Mouse (Mus musculus) midbrain, embryonic 14.5 days (tissue): ENCODE measurements around the gene Tcf7. TPM values are rescaled to one million over a fixed set of nuclear protein-coding genes. Genes with fewer than 3 reads are reported as not detected.

Experiments used
- ATAC-seq: fragments of 200-750 bp; cut with Nextera tagmentation; 2 replicates; pipeline ENCODE4 v1.8.0; 2017; ENCODE audit warnings: moderate number of reproducible peaks, moderate library complexity; ENCODE audit not compliant: low FRiP score, low TSS enrichment
- DNase-seq: peaks from one replicate; pipeline ENCODE4 v3.0.0-alpha.2; 2015
- H3K27ac ChIP-seq: fragments of 300-500 bp; sonication (generic); replicated peaks from 2 replicates; pipeline ENCODE4 v1.5.1; 2014; ENCODE audit warnings: mild to moderate bottlenecking, low read depth, low read length, moderate library complexity
- H3K27me3 ChIP-seq: fragments of 300-500 bp; sonication (generic); 2 replicates; pipeline ENCODE4 v1.6.1; 2014; ENCODE audit warnings: low read length, control low read depth, mixed read lengths; ENCODE audit not compliant: control insufficient read depth, insufficient read depth
- H3K36me3 ChIP-seq: fragments of 300-500 bp; sonication (generic); 2 replicates; pipeline ENCODE4 v1.6.1; 2014; ENCODE audit warnings: low read length, control low read depth; ENCODE audit not compliant: control insufficient read depth, insufficient read depth
- H3K4me1 ChIP-seq: fragments of 300-500 bp; sonication (generic); 2 replicates; pipeline ENCODE4 v1.6.1; 2014; ENCODE audit warnings: mild to moderate bottlenecking, antibody characterized with exemption, low read length, control low read depth; ENCODE audit not compliant: control insufficient read depth, insufficient read depth
- H3K4me2 ChIP-seq: fragments of 300-500 bp; sonication (generic); 2 replicates; pipeline ENCODE4 v1.6.1; 2014; ENCODE audit warnings: mild to moderate bottlenecking, low read length, moderate library complexity
- H3K4me3 ChIP-seq: fragments of 300-500 bp; sonication (generic); replicated peaks from 2 replicates; pipeline ENCODE4 v1.5.1; 2014; ENCODE audit warnings: low read depth, low read length
- H3K9ac ChIP-seq: fragments of 300-500 bp; sonication (generic); replicated peaks from 2 replicates; pipeline ENCODE4 v1.6.1; 2014; ENCODE audit warnings: mild to moderate bottlenecking, low read length, moderate library complexity
- H3K9me3 ChIP-seq: fragments of 300-500 bp; sonication (generic); 2 replicates; pipeline ENCODE4 v1.6.1; 2016; ENCODE audit warnings: low read length, control low read depth, mixed read lengths; ENCODE audit not compliant: control insufficient read depth
- WGBS: fragments of 180-500 bp; shearing (Covaris S2); extraction: QIAGEN DNeasy Blood & Tissue Kit; methylation state at CpG from one replicate; pipeline ENCODE4 v1.1.7; 2014; 5-methylcytosine and 5-hydroxymethylcytosine counted together
- polyA plus RNA-seq: library from polyadenylated mRNA; unstranded; fragments of >200 nt; fragmentation: Nextera tagmentation; extraction: Ambion mirVana; gene quantifications from 2 replicates; pipeline ENCODE4 v1.2.1, GENCODE M21; 2014

Gene Tcf7
- polyA plus RNA-seq, 1 experiment from 2014 or later, result 5.8 TPM

DNA sequence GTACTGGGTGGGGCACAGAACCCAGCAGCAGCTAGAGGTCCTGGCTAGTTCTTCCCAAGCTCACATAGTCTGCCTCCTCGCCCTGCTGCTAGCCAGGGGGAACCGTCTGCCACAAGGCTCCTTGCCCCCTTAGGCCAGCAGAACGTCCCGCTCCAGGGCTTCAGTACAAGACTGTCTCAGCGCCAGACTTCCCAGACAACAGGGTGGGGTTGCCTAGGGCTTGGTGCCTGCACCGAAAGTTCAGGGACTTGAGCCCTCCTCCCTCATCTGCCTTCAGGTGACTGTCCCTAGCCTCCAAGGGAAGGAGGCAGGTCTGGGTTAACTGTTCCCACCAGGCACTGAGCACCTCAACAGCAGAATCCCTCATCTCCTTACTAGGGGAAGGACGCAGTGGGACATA is 17.9 kb downstream of the Tcf7 start:
- no peak overlapping the region for H3K4me2 ChIP-seq
- ATAC-seq (no peak), DNase-seq (no peak)
- no peaks in the 10 kb centered on the region for H3K27me3 ChIP-seq
- no peak overlapping the region for H3K4me3 ChIP-seq
- no peaks in the 10 kb centered on the region for H3K9me3 ChIP-seq
- H3K9ac ChIP-seq, result no peak overlapping the region
- no peaks in the 10 kb centered on the region for H3K36me3 ChIP-seq
- no peaks in the 10 kb centered on the region for H3K4me1 ChIP-seq
- no peak overlapping the region for H3K27ac ChIP-seq
- WGBS, result 84% methylated on average over 7 of the region's 7 CpGs

DNA sequence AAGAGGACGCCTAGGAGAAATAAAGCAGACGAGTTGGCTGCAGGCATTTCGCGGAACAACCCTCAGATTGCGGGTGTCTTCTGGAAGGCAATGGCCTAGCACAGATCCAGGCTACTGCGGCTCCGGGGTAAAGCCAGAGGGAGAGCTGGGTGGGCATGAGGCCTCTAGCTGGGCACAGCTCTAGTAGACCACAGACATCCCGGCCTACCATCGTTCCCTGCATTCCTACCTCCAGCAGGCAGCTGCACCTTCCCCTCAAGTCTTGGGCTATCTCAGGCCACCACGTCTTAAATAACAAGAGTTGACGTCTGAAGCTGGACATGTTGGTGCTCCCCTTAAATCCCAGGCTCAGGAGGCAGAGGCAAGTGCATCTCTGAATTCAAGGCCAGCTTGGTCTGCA is 20.5 kb downstream of the Tcf7 start:
- Histone ChIP-seq H3K9ac (no peak overlapping the region), H3K4me1 (no peaks in the 10 kb centered on the region), H3K36me3 (no peaks in the 10 kb centered on the region), H3K27me3 (no peaks in the 10 kb centered on the region), H3K9me3 (no peaks in the 10 kb centered on the region), H3K27ac (no peak overlapping the region), H3K4me2 (no peak overlapping the region), H3K4me3 (no peak overlapping the region)
- WGBS, result 92% methylated on average over 11 of the region's 11 CpGs
- no peak for ATAC-seq
- no peak for DNase-seq

DNA sequence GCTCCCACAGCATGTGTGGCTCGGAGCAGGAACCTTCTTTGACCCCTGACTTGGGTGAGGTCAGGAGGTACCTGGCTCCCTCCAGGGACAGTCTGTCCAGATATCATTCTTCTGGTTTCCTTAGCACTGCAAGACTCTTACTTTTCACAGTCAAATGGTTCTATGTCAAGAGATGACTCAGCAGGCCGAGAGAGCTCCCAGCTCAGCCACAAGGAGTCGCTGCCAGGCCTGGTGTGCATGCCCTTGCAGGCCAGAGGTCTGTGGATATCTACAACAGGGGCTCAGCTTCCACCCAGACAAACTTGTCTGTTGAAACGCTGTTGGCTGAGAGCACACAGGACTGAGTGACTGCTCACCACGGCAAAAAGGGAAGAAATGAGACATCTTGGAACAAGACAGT is 20.9 kb downstream of the Tcf7 start:
- 63% methylated on average over 5 of the region's 5 CpGs for WGBS

DNA sequence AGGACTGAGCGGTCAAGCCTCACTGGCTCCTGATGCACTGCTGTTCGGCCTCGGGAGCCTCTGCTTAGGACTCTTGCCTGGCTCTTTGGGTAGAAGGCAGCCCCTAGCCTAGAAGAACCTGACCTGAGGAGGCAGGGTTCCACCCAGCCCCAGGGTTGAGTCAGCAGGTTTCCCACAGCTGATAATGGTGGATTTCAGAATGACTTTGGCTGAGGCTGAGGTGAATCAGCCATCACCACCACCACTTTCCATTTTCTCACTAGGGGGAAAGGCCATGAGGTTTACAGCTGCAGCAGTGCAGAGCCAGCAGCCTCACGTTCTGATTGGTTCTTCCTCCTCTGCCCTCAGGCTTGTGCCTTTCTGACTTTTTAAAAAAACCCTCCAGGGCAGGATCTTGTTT is 21.9 kb downstream of the Tcf7 start:
- ATAC-seq (no peak), DNase-seq (no peak)
- Histone ChIP-seq H3K4me1 (no peaks in the 10 kb centered on the region), H3K9ac (no peak overlapping the region), H3K4me3 (no peak overlapping the region), H3K36me3 (no peaks in the 10 kb centered on the region), H3K4me2 (no peak overlapping the region), H3K27ac (no peak overlapping the region), H3K9me3 (no peaks in the 10 kb centered on the region), H3K27me3 (no peaks in the 10 kb centered on the region)
- WGBS, result 55% methylated on average over 4 of the region's 4 CpGs

More for the DNA sequence above, 20.9 kb downstream of the Tcf7 start:
- Histone ChIP-seq H3K9me3 (no peaks in the 10 kb centered on the region), H3K4me1 (no peaks in the 10 kb centered on the region), H3K36me3 (no peaks in the 10 kb centered on the region), H3K4me3 (no peak overlapping the region), H3K4me2 (no peak overlapping the region), H3K27ac (no peak overlapping the region), H3K9ac (no peak overlapping the region), H3K27me3 (no peaks in the 10 kb centered on the region)
- DNase-seq (peak; percentile 46), ATAC-seq (no peak)

DNA sequence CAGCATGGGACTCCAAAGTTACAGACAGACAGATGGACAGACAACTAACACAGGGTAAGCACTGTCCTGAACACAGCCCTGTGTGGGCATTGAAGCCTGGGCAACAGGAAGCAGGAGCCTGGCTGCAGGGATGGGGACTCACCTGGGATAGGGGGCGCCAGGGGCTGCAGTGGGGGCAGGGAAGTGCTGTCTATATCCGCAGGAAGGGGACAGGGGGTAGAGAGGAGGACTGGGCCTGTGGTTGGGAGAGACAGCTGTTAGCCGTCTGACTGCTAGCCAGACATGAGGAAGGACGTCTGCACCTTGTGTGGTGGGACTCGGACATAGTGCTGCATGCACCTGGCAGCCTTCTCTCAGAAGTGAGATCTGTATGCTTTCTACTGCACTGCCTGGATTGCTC is 24.1 kb downstream of the Tcf7 start:
- no peaks in the 10 kb centered on the region for H3K36me3 ChIP-seq
- H3K4me3 ChIP-seq, result no peak overlapping the region
- no peaks in the 10 kb centered on the region for H3K27me3 ChIP-seq
- no peak for ATAC-seq
- DNase-seq, result no peak
- no peak overlapping the region for H3K9ac ChIP-seq
- H3K27ac ChIP-seq, result no peak overlapping the region
- WGBS, result 83% methylated on average over 5 of the region's 5 CpGs
- no peaks in the 10 kb centered on the region for H3K9me3 ChIP-seq
- no peak overlapping the region for H3K4me2 ChIP-seq
- no peaks in the 10 kb centered on the region for H3K4me1 ChIP-seq

DNA sequence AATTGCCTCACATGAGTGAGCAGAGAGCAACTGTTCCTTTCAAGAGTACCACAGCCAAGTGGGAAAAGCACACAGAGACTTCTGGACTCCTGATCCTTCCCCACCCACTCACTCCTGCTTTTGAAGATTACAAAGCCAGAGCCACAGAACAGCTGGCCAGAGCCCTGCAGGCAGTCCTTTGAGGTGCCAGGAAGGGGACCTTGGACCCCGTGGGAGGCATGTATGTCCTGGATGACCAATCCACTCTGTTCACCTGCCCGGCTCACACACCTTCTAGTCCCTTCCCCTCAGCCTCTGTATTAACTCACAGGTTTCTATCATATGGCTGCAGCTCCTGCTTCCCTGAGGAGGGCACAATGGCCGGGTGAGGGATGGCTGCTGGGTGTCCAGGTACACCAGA is 25.4 kb downstream of the Tcf7 start:
- Histone ChIP-seq H3K9me3 (no peaks in the 10 kb centered on the region), H3K9ac (no peak overlapping the region), H3K36me3 (no peaks in the 10 kb centered on the region), H3K27me3 (no peaks in the 10 kb centered on the region), H3K27ac (no peak overlapping the region), H3K4me3 (no peak overlapping the region), H3K4me1 (no peaks in the 10 kb centered on the region), H3K4me2 (no peak overlapping the region)
- ATAC-seq (no peak), DNase-seq (no peak)
- 93% methylated on average over 3 of the region's 3 CpGs for WGBS

DNA sequence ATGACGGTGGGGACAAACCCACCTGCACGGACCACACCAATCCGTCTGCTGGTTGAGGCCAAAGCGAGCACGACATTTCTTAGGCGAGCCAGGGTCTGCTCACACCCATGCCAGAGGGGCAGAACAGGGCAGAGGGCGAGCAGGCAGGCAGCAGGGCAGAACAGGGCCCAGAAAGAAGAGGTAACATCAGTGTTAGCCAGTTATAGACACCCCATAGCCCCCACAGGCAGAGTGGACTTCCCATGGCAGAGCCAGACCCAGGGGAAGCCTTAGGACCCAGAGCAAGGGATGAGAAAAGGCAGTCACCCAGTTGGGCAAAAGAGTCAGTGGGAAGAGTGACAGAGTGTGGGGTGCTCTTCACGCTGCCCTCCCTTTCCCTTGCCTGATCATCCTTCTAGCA is 27.7 kb downstream of the Tcf7 start:
- Histone ChIP-seq H3K27me3 (no peaks in the 10 kb centered on the region), H3K4me2 (no peak overlapping the region), H3K4me3 (no peak overlapping the region), H3K36me3 (0 out of 2 replicates have a peak, but pooled peaks cover 5% of the 10 kb centered on the region), H3K4me1 (no peaks in the 10 kb centered on the region), H3K9me3 (no peaks in the 10 kb centered on the region), H3K9ac (no peak overlapping the region), H3K27ac (no peak overlapping the region)
- ATAC-seq (no peak), DNase-seq (no peak)
- 90% methylated on average over 8 of the region's 8 CpGs for whole genome bisulfite sequencing

DNA sequence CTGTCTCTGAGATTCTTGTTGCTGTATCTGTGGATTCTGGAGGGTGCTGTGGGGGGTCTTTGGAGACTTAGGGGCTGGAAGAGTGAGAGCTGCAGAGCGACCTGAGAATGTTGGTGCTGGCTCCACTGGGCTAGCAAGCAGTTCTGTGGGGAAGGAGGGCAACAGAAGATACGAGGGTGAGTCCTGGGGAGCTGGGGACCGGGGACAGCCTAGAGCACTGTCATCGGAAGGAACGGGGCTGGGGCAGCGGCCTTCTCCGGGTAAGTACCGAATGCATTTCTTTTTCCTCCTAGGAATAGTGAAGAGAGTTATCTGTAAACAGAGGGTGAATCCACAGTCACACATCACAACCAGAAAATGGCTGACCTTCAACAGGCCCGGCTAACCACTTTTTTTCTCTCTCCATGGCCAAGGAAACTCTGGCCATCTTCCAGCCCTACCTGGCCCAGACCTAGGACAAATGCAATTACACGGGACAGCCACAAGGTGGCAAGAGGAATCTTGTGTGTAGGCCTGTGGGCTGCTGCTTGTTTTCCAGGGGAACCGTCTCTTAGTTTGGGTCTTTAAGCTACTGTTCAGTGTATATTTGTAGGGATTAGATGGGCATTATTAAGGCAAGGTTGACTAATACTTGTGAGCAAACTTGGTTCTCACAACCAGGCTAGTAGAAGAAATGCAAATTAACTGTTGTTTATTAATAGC is 29.0 kb downstream of the Tcf7 start:
- no peak overlapping the region for H3K4me3 ChIP-seq
- no peak overlapping the region for H3K9ac ChIP-seq
- peak; percentile 88 for DNase-seq
- no peak for ATAC-seq
- peaks cover 15% of the 10 kb centered on the region; the same call in 1 of the 2 replicates for H3K36me3 ChIP-seq
- H3K9me3 ChIP-seq, result no peaks in the 10 kb centered on the region
- WGBS, result 70% methylated on average over 11 of the region's 11 CpGs
- H3K27ac ChIP-seq, result no peak overlapping the region
- no peaks in the 10 kb centered on the region for H3K4me1 ChIP-seq
- H3K27me3 ChIP-seq, result no peaks in the 10 kb centered on the region
- H3K4me2 ChIP-seq, result no peak overlapping the region

DNA sequence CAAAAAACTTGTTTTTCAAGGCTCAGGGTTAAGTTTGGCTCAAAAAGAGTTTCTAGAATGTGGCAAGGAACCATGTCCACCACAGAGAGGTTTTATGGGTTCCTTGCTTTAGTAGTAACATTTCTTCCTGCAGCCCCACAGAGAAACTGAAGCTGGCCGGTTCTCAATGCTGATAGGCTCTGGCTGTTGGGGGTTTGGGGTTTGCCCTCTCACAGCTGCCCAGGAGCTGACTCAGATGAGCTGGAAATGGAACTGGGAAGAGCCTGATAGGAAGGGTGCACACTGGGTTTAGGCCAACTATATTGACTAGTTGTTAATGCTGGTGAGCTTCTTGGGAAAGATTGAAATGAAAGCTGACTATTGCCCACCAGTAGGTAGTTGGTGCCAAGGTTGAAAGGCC is 30.1 kb downstream of the Tcf7 start:
- Histone ChIP-seq H3K36me3 (peaks cover 27% of the 10 kb centered on the region), H3K9ac (no peak overlapping the region), H3K4me1 (no peaks in the 10 kb centered on the region), H3K4me3 (no peak overlapping the region), H3K4me2 (no peak overlapping the region), H3K27ac (no peak overlapping the region), H3K9me3 (no peaks in the 10 kb centered on the region), H3K27me3 (no peaks in the 10 kb centered on the region)
- ATAC-seq (no peak), DNase-seq (no peak)
- WGBS, result 84% methylated on average over 1 of the region's 1 CpGs
